In the genomic region with DNA sequence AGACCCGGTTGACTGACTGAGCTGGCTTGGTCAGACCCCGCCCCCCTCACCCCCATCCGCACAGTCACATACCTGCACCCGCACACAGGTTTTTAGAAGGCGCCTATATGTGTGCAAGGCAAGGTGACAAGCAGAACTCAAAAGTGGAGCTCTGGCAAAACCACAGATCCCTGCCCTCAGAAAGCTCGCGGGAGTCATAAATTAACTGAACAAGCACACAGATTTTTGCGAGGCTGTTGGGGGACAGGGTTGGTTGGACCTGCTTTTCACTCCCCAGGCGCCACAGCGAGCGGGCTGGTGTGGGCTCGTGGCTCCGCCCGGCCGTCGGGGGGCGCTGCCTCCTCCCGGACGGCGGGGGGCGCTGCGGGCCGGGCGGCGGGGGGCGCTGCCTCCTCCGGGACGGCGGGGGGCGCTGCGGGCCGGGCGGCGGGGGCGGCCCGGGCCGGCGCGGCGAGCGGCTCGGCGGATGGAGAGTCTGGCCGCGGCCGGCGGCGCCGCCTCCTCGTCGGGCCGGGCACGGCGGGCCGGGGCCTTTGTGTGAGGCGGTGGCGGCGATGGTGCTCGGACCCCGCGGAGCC, we compare ENCODE assay signal across 8 mouse cellular contexts. TPM values are rescaled to one million over a fixed set of nuclear protein-coding genes. Genes with fewer than 3 reads are reported as not detected.
A peak's percentile ranks its signal among the peaks of the same experiment; 100 is the strongest.
DNase-seq lines count a peak whose midpoint lies in the region; ATAC-seq and TF ChIP-seq lines count a peak whose summit lies in the region.

Gene Zbtb39, plus strand, starts transcription at position 456 of the 578 bp plus-strand sequence.

- TF ChIP-seq CTCF in CH12.LX (conservative IDR thresholded peaks at IDR 0.05 in 1 of 2, IDR thresholded peaks at IDR 0.05 in 1 of 2; ENCODE audit: low read depth in 2 of 2, low read length in 2 of 2) = peak in 1 of 2 experiments; percentile 91; a peak in 2 of 4 replicates

- peak; percentile 84 for ATAC-seq in forebrain, embryonic 11.5 days (replicated peaks; ENCODE audit: low FRiP score)
- ATAC-seq in neural tube, embryonic 15.5 days (ENCODE audit: low FRiP score) = peak; percentile 85

- no peak within 1 kb of the TSS for H3K27ac ChIP-seq in CH12.LX (ENCODE audit: insufficient read depth, low read depth)
- peak within 1 kb of the TSS; percentile 58 for H3K27ac ChIP-seq in forebrain, embryonic 11.5 days (ENCODE audit: low read depth, low read length)
- peak within 1 kb of the TSS; percentile 81 for H3K27ac ChIP-seq in neural tube, embryonic 15.5 days (replicated peaks)

- no peak for TF ChIP-seq RAD21 in CH12.LX (IDR thresholded peaks at IDR 0.05; ENCODE audit: low read depth, low read length)

- peaks cover 29 to 30% of the 10 kb centered on the region in 2 experiments for H3K36me3 ChIP-seq in CH12.LX (replicated peaks in 1 of 2; ENCODE audit: control insufficient read depth in 1 of 2, insufficient read depth in 1 of 2, low read length in 1 of 2)
- peaks cover 21% of the 10 kb centered on the region for H3K36me3 ChIP-seq in forebrain, embryonic 11.5 days (ENCODE audit: control insufficient read depth, insufficient read depth, low read length)
- H3K36me3 ChIP-seq in neural tube, embryonic 15.5 days = peaks cover 28% of the 10 kb centered on the region

- peak within 1 kb of the TSS; percentile 49 to 96 (median 83) for H3K4me3 ChIP-seq in CH12.LX (replicated peaks in 1 of 3; ENCODE audit: low read depth in 2 of 3, low read length in 2 of 3, poor library complexity in 1 of 3)
- peak within 1 kb of the TSS; percentile 97 for H3K4me3 ChIP-seq in forebrain, embryonic 11.5 days (ENCODE audit: low read depth, low read length)
- H3K4me3 ChIP-seq in neural tube, embryonic 15.5 days (replicated peaks) = peak within 1 kb of the TSS; percentile 91

- no peaks in the 10 kb centered on the region for H3K9me3 ChIP-seq in CH12.LX (replicated peaks; ENCODE audit: low read length)
- no peaks in the 10 kb centered on the region for H3K9me3 ChIP-seq in forebrain, embryonic 11.5 days (ENCODE audit: control insufficient read depth, low read length)
- no peaks in the 10 kb centered on the region for H3K9me3 ChIP-seq in neural tube, embryonic 15.5 days (replicated peaks)

- TF ChIP-seq EP300 in CH12.LX (IDR thresholded peaks at IDR 0.05; ENCODE audit: low read length) = no peak

- peaks cover 5% of the 10 kb centered on the region; the same call in 1 of the 2 replicates for H3K79me2 ChIP-seq in CH12.LX (replicated peaks; ENCODE audit: control insufficient read depth, extremely low read depth, insufficient read depth, poor library complexity, severe bottlenecking)

- H3K4me2 ChIP-seq in CH12.LX (ENCODE audit: insufficient read depth, low read depth, poor library complexity, severe bottlenecking) = peak within 1 kb of the TSS; percentile 51
- H3K4me2 ChIP-seq in forebrain, embryonic 11.5 days (ENCODE audit: low read depth, low read length, severe bottlenecking) = peak within 1 kb of the TSS; percentile 71
- H3K4me2 ChIP-seq in neural tube, embryonic 15.5 days = peak within 1 kb of the TSS; percentile 60

- in situ Hi-C loops in CH12.LX (cut with MboI; ENCODE audit: low pct_ligation_motif_present, low pct_unique_long_range_greater_than_20kb, low sequenced_read_pairs) = loop anchor here (10.0 to 25.0 kb wide), 3 partner anchors 64 to 198 kb away; no protein-coding TSS in a partner anchor

- peaks cover 13% of the 10 kb centered on the region for H3K27me3 ChIP-seq in CH12.LX (replicated peaks)
- H3K27me3 ChIP-seq in forebrain, embryonic 11.5 days (ENCODE audit: control insufficient read depth, insufficient read depth, low read length) = no peaks in the 10 kb centered on the region
- no peaks in the 10 kb centered on the region for H3K27me3 ChIP-seq in neural tube, embryonic 15.5 days (replicated peaks)

- WGBS in forebrain, embryonic 11.5 days = 2% methylated on average over 47 of the region's 61 CpGs
- under 1% methylated on average over 59 of the region's 61 CpGs for WGBS in neural tube, embryonic 15.5 days

- H3K9ac ChIP-seq in CH12.LX (ENCODE audit: insufficient read depth, low read depth) = peak within 1 kb of the TSS; percentile 93
- peak within 1 kb of the TSS; percentile 94 for H3K9ac ChIP-seq in forebrain, embryonic 11.5 days (ENCODE audit: low read length)
- peak within 1 kb of the TSS; percentile 93 for H3K9ac ChIP-seq in neural tube, embryonic 15.5 days (replicated peaks)

- DNase-seq in CH12.LX (ENCODE audit: extremely low read depth) = peak; percentile 69
- peak; percentile 54 for DNase-seq in c-Kit-positive CD71-negative TER-119-negative erythroid progenitor cells, embryonic 14.5 days (ENCODE audit: low read depth)
- DNase-seq in forebrain, embryonic 11.5 days (ENCODE audit: low spot score) = peak; percentile 88
- DNase-seq in heart, postnatal 10 days = peak; percentile 84 to 85
- DNase-seq in kidney, postnatal 36 days = peak; percentile 77 to 91
- DNase-seq in lung, adult 18-20 months = peak; percentile 77 to 83
- DNase-seq in testis, postnatal 14 days (ENCODE audit: low spot score) = peak; percentile 81

- intact Hi-C loops in heart, postnatal 10 days (cut with DNase I) = loop anchor here (2.0 kb wide), 1 partner anchor 270 kb away; no protein-coding TSS in a partner anchor

- dilution Hi-C loops in CH12.LX (cut with MboI; ENCODE audit: extremely low pct_ligation_motif_present, extremely low pct_unique_long_range_greater_than_20kb, low sequenced_read_pairs) = no loop called here

- H3K4me1 ChIP-seq in CH12.LX (ENCODE audit: control insufficient read depth in 1 of 2, insufficient read depth in 2 of 2) = peaks cover 5 to 20% of the 10 kb centered on the region in 2 experiments; a peak in 2 of 4 replicates
- H3K4me1 ChIP-seq in forebrain, embryonic 11.5 days (replicated peaks; ENCODE audit: control insufficient read depth, insufficient read depth, low read length) = no peaks in the 10 kb centered on the region
- peaks cover 13% of the 10 kb centered on the region for H3K4me1 ChIP-seq in neural tube, embryonic 15.5 days

- peak; percentile 59; the same call in 1 of the 2 replicates for TF ChIP-seq POLR2A in CH12.LX (IDR thresholded peaks at IDR 0.05; ENCODE audit: low read depth, low read length)

TF ChIP-seq in CH12.LX, 34 proteins besides CTCF, POLR2A, EP300 and RAD21:
- TF ChIP-seq ZMIZ1 (IDR thresholded peaks at IDR 0.05; ENCODE audit: low read depth, low read length) (no peak), ZKSCAN1 (IDR thresholded peaks at IDR 0.05; ENCODE audit: borderline replicate concordance, low read depth, low read length) (no peak), USF2 (conservative IDR thresholded peaks at IDR 0.05; ENCODE audit: low read depth, low read length) (no peak), MAZ (IDR thresholded peaks at IDR 0.05; ENCODE audit: low read depth, low read length) (0 out of 2 replicates have a peak, but pooled peaks have one; percentile 29), NRF1 (IDR thresholded peaks at IDR 0.05; ENCODE audit: low read depth, low read length) (0 out of 2 replicates have a peak, but pooled peaks have one; percentile 26), E2F4 (IDR thresholded peaks at IDR 0.05; ENCODE audit: insufficient replicate concordance, low read depth, low read length) (no peak), SMC3 (IDR thresholded peaks at IDR 0.05; ENCODE audit: low read depth, low read length) (peak; percentile 9; the same call in 1 of the 2 replicates), USF1 (IDR thresholded peaks at IDR 0.05; ENCODE audit: low read depth, low read length) (no peak), MAX (IDR thresholded peaks at IDR 0.05; ENCODE audit: low read length) (no peak), PAX5 (IDR thresholded peaks at IDR 0.05; ENCODE audit: low read length) (no peak), TCF12 (IDR thresholded peaks at IDR 0.05; ENCODE audit: low read depth, low read length) (peak; percentile 37; the same call in 1 of the 2 replicates), MEF2A (IDR thresholded peaks at IDR 0.05; ENCODE audit: borderline replicate concordance, low read depth, low read length) (no peak), JUN (IDR thresholded peaks at IDR 0.05; ENCODE audit: insufficient read depth, low read depth, low read length) (no peak), CHD1 (IDR thresholded peaks at IDR 0.05; ENCODE audit: low read depth, low read length) (no peak), UBTF (IDR thresholded peaks at IDR 0.05; ENCODE audit: low read depth, low read length) (peak; percentile 86; the same call in 1 of the 2 replicates), MAFK (IDR thresholded peaks at IDR 0.05; ENCODE audit: insufficient replicate concordance, low read length) (no peak), KAT2A (IDR thresholded peaks at IDR 0.05; ENCODE audit: insufficient replicate concordance, low read length) (no peak), MXI1 (IDR thresholded peaks at IDR 0.05; ENCODE audit: low read depth, low read length) (peak; percentile 33; the same call in 1 of the 2 replicates), BHLHE40 (IDR thresholded peaks at IDR 0.05; ENCODE audit: low read depth, low read length) (no peak), GABPA (IDR thresholded peaks at IDR 0.05; ENCODE audit: insufficient replicate concordance, low read depth, low read length) (no peak), SIN3A (IDR thresholded peaks at IDR 0.05; ENCODE audit: low read length) (peak; percentile 52; the same call in 1 of the 2 replicates), CHD2 (IDR thresholded peaks at IDR 0.05; ENCODE audit: low read length) (no peak), MYC (IDR thresholded peaks at IDR 0.05; ENCODE audit: low read depth, low read length) (no peak), RCOR1 (conservative IDR thresholded peaks at IDR 0.05; ENCODE audit: low read depth, low read length) (no peak), ELF1 (IDR thresholded peaks at IDR 0.05; ENCODE audit: low read depth, low read length) (no peak), ETS1 (conservative IDR thresholded peaks at IDR 0.05; ENCODE audit: low read depth, low read length) (no peak)
TF ChIP-seq in CH12.LX: peak in this region for 7.

RNA-seq across cellular contexts. Expression of gene Zbtb39, which starts in this region (rescaled TPM):
- total RNA-seq in CH12.LX (2012; rRNA removed) = 3.7 and 4.2 TPM in 2 replicates
- total RNA-seq in CH12.LX (2014; rRNA removed) = 0.63 and 1.1 TPM in 2 replicates
- polyA plus RNA-seq in CH12.LX (2012; ENCODE audit: insufficient read length, low read depth) = 4.0 and 5.0 TPM in 2 replicates
- polyA plus RNA-seq in forebrain, embryonic 11.5 days (2014; fragmentation: Nextera tagmentation; extraction: Ambion mirVana) = 7.3 and 7.6 TPM in 2 replicates
- 1 to 10 TPM; 8.1 to 9.6 TPM for total RNA-seq in heart, postnatal 10 days (2021)
- 2.4 and 2.8 TPM in 2 replicates for polyA plus RNA-seq in neural tube, embryonic 15.5 days (2015; fragmentation: Nextera tagmentation; extraction: Ambion mirVana)
